Mouse (Mus musculus) forebrain, embryonic 13.5 days (tissue): ENCODE measurements around the gene Ptpdc1. TPM values are rescaled to one million over a fixed set of nuclear protein-coding genes. Genes with fewer than 3 reads are reported as not detected.
A peak's percentile ranks its signal among the peaks of the same experiment; 100 is the strongest.

Experiments used
- ATAC-seq: fragments of 200-750 bp; cut with Nextera tagmentation; 2 replicates; pipeline ENCODE4 v1.8.0; 2017
- H3K27ac ChIP-seq: fragments of 300-500 bp; sonication (generic); 2 replicates; pipeline ENCODE4 v1.5.1; 2015; ENCODE audit warnings: inconsistent platforms, mild to moderate bottlenecking, moderate library complexity
- H3K27me3 ChIP-seq: fragments of 300-500 bp; sonication (generic); 2 replicates; pipeline ENCODE4 v1.6.1; 2015; ENCODE audit warnings: mild to moderate bottlenecking, inconsistent platforms
- H3K36me3 ChIP-seq: fragments of 300-500 bp; sonication (generic); 2 replicates; pipeline ENCODE4 v1.6.1; 2015; ENCODE audit warnings: mild to moderate bottlenecking, inconsistent platforms; ENCODE audit not compliant: poor library complexity, severe bottlenecking
- H3K4me1 ChIP-seq: fragments of 300-500 bp; sonication (generic); 2 replicates; pipeline ENCODE4 v1.6.1; 2015; ENCODE audit warnings: inconsistent platforms
- H3K4me2 ChIP-seq: fragments of 300-500 bp; sonication (generic); 2 replicates; pipeline ENCODE4 v1.6.1; 2015; ENCODE audit warnings: inconsistent platforms, mild to moderate bottlenecking, moderate library complexity
- H3K4me3 ChIP-seq: fragments of 300-500 bp; sonication (generic); 2 replicates; pipeline ENCODE4 v1.5.1; 2015; ENCODE audit warnings: mild to moderate bottlenecking, inconsistent platforms
- H3K9ac ChIP-seq: fragments of 300-500 bp; sonication (generic); 2 replicates; pipeline ENCODE4 v1.6.1; 2015; ENCODE audit warnings: mild to moderate bottlenecking, inconsistent platforms
- H3K9me3 ChIP-seq: fragments of 300-500 bp; sonication (generic); replicated peaks from 2 replicates; pipeline ENCODE4 v1.6.1; 2016; ENCODE audit warnings: inconsistent platforms
- WGBS: fragments of 180-500 bp; shearing (Covaris S2); methylation state at CpG from one replicate; pipeline ENCODE4 v1.1.7; 2015; 5-methylcytosine and 5-hydroxymethylcytosine counted together
- polyA plus RNA-seq: library from polyadenylated mRNA; unstranded; fragments of >200 nt; fragmentation: Nextera tagmentation; extraction: Ambion mirVana; gene quantifications from 2 replicates; pipeline ENCODE4 v1.2.1, GENCODE M21; 2015

Ptpdc1 gene
- polyA plus RNA-seq, 1 experiment from 2014 or later = 13.0 TPM

DNA sequence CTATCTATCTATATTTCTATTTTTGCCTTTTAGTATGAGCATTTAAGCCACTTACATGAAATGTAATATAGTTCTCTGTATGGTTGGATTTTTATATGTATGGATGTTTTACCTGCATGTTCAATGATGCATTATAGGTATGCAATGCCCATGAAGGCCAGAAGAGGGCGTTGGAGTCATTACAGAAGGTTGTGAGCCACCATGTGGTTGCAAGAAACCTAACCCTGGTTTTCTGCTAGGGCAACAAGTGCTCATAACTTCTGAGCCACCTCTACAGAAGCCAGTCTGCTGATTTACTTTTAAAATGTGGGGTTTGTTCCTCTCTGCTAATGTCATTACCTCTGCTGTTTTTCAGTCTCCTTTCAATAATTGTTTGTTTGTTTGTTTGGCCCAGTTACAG, 25.2 kb upstream of the Ptpdc1 start:
- H3K27ac ChIP-seq = no peak overlapping the region
- no peak overlapping the region for H3K4me2 ChIP-seq
- no peak overlapping the region for H3K4me3 ChIP-seq
- H3K9me3 ChIP-seq = no peaks in the 10 kb centered on the region
- H3K27me3 ChIP-seq = peaks cover 38% of the 10 kb centered on the region
- no peaks in the 10 kb centered on the region for H3K4me1 ChIP-seq
- ATAC-seq = no peak
- 0% methylated on average over 1 of the region's 1 CpGs for WGBS
- no peaks in the 10 kb centered on the region for H3K36me3 ChIP-seq
- H3K9ac ChIP-seq = no peak overlapping the region

- no peak overlapping the region for H3K4me3 ChIP-seq
- no peaks in the 10 kb centered on the region for H3K9me3 ChIP-seq
- no peak overlapping the region for H3K27ac ChIP-seq
- ATAC-seq = no peak
- WGBS = 90% methylated on average over 4 of the region's 4 CpGs
- H3K9ac ChIP-seq = no peak overlapping the region
- H3K36me3 ChIP-seq = no peaks in the 10 kb centered on the region
- H3K27me3 ChIP-seq = peaks cover 3% of the 10 kb centered on the region; the same call in 1 of the 2 replicates
- no peak overlapping the region for H3K4me2 ChIP-seq
- no peaks in the 10 kb centered on the region for H3K4me1 ChIP-seq
Measured at GRCm38 (mm10) chr13:48646696-48647095, 21.2 kb upstream of the Ptpdc1 start.

- Histone ChIP-seq H3K36me3 (no peaks in the 10 kb centered on the region), H3K4me3 (no peak overlapping the region), H3K4me1 (no peaks in the 10 kb centered on the region), H3K27ac (no peak overlapping the region), H3K9ac (no peak overlapping the region), H3K27me3 (no peaks in the 10 kb centered on the region), H3K9me3 (no peaks in the 10 kb centered on the region), H3K4me2 (no peak overlapping the region)
- ATAC-seq = no peak
- WGBS = 87% methylated on average over 3 of the region's 3 CpGs
Measured at GRCm38 (mm10) chr13:48643991-48644390, 18.5 kb upstream of the Ptpdc1 start.

DNA sequence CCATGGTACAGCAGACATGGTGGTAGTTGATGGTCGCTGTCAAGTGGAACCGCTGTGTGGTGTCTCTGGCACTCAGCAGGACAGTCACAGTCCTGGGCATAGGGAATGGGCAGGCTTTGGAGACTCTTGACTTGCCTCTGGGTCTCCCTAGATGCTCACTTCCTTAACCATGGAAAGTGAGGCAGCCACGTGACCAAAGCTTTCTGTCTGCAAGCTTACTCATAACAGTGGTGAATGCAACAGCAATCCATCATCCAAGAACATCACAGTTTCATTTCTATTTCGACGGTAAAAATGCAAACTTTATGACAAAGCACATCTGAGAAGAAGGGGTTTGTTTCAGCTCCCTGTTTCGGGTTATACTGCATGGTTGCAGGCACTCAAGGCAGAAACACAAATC, 17.6 kb upstream of the Ptpdc1 start:
- H3K4me2 ChIP-seq = no peak overlapping the region
- 82% methylated on average over 6 of the region's 6 CpGs for WGBS
- no peaks in the 10 kb centered on the region for H3K27me3 ChIP-seq
- no peak overlapping the region for H3K4me3 ChIP-seq
- H3K36me3 ChIP-seq = no peaks in the 10 kb centered on the region
- no peaks in the 10 kb centered on the region for H3K9me3 ChIP-seq
- no peak overlapping the region for H3K27ac ChIP-seq
- no peak for ATAC-seq
- no peaks in the 10 kb centered on the region for H3K4me1 ChIP-seq
- H3K9ac ChIP-seq = no peak overlapping the region

GRCm38 (mm10) chr13:48639570-48639969, 14.1 kb upstream of the Ptpdc1 start:
- H3K36me3 ChIP-seq = no peaks in the 10 kb centered on the region
- no peaks in the 10 kb centered on the region for H3K27me3 ChIP-seq
- H3K4me3 ChIP-seq = no peak overlapping the region
- H3K4me2 ChIP-seq = no peak overlapping the region
- no peak overlapping the region for H3K27ac ChIP-seq
- no peaks in the 10 kb centered on the region for H3K9me3 ChIP-seq
- no peak overlapping the region for H3K9ac ChIP-seq
- H3K4me1 ChIP-seq = no peaks in the 10 kb centered on the region
- no peak for ATAC-seq

DNA sequence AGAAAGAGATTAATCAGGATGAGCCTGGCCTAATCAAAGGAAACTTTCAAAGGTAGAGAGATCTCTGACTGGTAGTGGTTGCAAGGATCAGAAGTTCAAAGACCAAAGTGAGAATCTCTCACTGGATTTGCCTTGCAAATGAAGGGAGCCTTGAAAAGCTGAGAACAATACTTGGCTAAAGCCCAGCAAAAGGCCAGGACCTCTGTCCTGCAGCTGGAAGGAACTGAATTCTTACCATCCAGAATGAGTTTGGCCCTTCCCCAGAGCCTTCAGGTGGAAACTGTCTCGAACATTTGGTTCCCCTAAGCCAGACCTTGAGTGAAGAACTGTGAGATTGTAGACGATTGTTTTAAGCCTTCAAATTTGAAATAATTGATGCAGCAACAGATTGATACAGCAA, 12.2 kb upstream of the Ptpdc1 start:
- no peaks in the 10 kb centered on the region for H3K27me3 ChIP-seq
- H3K9me3 ChIP-seq = no peaks in the 10 kb centered on the region
- no peaks in the 10 kb centered on the region for H3K36me3 ChIP-seq
- H3K27ac ChIP-seq = no peak overlapping the region
- WGBS = 44% methylated on average over 2 of the region's 2 CpGs
- H3K9ac ChIP-seq = no peak overlapping the region
- no peak for ATAC-seq
- no peak overlapping the region for H3K4me2 ChIP-seq
- no peak overlapping the region for H3K4me3 ChIP-seq
- no peaks in the 10 kb centered on the region for H3K4me1 ChIP-seq

DNA sequence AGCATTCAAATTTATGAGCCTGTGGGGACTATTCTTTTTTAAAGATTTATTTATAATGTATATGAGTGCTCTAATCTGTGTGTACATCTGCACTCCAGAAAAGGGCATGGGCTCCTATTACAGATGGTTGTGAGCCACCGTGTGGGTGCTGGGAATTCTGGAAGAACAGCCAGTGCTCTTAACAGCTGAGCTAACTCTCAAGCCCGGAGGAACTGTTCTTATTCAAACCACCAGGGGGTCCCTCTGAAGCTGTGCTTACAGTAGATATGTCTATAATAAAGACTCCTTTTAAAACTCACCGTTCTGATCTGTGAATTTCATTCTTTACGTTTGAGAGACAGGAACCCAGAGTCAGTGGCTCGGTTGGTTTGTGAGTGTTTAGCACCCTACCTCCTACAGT, 6.2 kb upstream of the Ptpdc1 start:
- ATAC-seq = no peak
- 77% methylated on average over 5 of the region's 5 CpGs for WGBS
- Histone ChIP-seq H3K27me3 (no peaks in the 10 kb centered on the region), H3K27ac (no peak overlapping the region), H3K9ac (no peak overlapping the region), H3K4me3 (no peak overlapping the region), H3K9me3 (no peaks in the 10 kb centered on the region), H3K4me2 (no peak overlapping the region), H3K36me3 (no peaks in the 10 kb centered on the region), H3K4me1 (no peaks in the 10 kb centered on the region)

GRCm38 (mm10) chr13:48624968-48625398, 481 bp downstream of the Ptpdc1 start:
- H3K36me3 ChIP-seq = no peaks in the 10 kb centered on the region
- H3K4me3 ChIP-seq = peak overlapping the region; percentile 70
- H3K4me1 ChIP-seq = peaks cover 7% of the 10 kb centered on the region; the same call in 1 of the 2 replicates
- H3K27ac ChIP-seq = peak overlapping the region; percentile 88
- H3K9me3 ChIP-seq = no peaks in the 10 kb centered on the region
- ATAC-seq = peak; percentile 77
- WGBS = 2% methylated on average over 26 of the region's 26 CpGs
- H3K9ac ChIP-seq = peak overlapping the region; percentile 90
- H3K4me2 ChIP-seq = peak overlapping the region; percentile 76
- H3K27me3 ChIP-seq = peaks cover 5% of the 10 kb centered on the region

DNA sequence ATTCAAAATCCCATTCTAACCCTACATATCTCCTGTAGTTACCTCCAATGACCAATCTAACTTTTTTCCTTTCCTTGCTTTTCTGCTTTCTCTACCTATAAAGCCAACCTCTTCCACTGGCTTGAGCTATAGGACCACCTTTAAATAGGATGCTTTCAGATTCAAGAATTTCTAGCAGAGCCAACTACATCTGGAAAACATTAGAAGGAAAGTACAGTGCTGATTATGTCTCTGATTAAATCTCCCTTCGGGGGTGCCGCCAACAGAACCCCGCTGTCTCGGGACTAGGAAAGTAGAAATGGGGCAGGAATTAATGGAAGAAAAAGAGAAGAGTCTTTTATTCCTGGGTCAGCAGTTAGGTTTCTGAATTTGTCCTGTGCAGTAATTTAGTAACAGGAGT, 6.6 kb downstream of the Ptpdc1 start:
- Histone ChIP-seq H3K4me1 (no peaks in the 10 kb centered on the region), H3K9me3 (peaks cover 8% of the 10 kb centered on the region; the same call in 1 of the 2 replicates), H3K4me2 (no peak overlapping the region), H3K36me3 (peaks cover 6% of the 10 kb centered on the region; the same call in 1 of the 2 replicates), H3K9ac (no peak overlapping the region), H3K27ac (no peak overlapping the region), H3K27me3 (no peaks in the 10 kb centered on the region), H3K4me3 (no peak overlapping the region)
- ATAC-seq = no peak
- WGBS = 90% methylated on average over 4 of the region's 4 CpGs

- no peak overlapping the region for H3K27ac ChIP-seq
- no peaks in the 10 kb centered on the region for H3K4me1 ChIP-seq
- H3K36me3 ChIP-seq = peaks cover 6% of the 10 kb centered on the region; the same call in 1 of the 2 replicates
- H3K9me3 ChIP-seq = peaks cover 8% of the 10 kb centered on the region; the same call in 1 of the 2 replicates
- no peak overlapping the region for H3K4me2 ChIP-seq
- no peak for ATAC-seq
- H3K27me3 ChIP-seq = no peaks in the 10 kb centered on the region
- no peak overlapping the region for H3K4me3 ChIP-seq
- H3K9ac ChIP-seq = no peak overlapping the region
Measured at GRCm38 (mm10) chr13:48617774-48618173, 7.7 kb downstream of the Ptpdc1 start.

DNA sequence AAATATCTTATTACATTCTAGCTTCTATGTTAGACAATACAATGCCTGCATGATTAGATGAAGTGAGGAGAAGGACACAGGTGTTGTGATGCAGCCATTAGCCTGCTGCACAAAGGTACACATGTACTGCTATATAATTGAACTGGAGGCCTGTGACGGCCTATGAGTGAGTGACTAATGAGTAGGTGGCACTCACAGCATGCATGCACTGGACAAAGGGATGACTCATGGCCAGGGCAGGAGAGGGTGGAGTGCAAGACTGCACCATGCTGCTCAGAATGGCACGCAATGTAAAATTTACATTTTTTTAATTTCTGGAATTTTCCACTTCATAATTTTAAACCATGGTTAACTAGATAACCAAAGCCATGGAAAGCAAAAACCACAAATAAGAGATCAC, 10.9 kb downstream of the Ptpdc1 start:
- no peaks in the 10 kb centered on the region for H3K4me1 ChIP-seq

DNA sequence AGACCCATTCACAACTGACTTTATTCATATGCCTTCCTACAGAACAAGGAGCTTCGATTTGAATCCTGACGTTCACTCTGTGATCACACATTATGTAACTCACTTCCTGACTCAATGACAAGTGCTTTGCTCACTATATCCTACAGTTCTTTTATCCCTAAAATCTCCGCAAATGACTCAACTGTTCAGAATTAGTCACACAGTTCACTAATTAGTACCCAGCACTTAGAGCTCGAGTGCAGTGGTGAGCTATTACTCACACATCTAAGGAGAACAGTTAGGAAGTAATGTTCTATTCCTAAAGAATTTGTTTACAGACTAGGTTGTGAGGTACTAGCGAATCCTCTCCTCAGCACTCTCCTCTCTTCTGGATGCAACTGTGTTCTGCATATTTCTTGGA, 16.4 kb downstream of the Ptpdc1 start:
- WGBS = 60% methylated on average over 5 of the region's 5 CpGs

More for the DNA sequence above, 10.9 kb downstream of the Ptpdc1 start:
- Histone ChIP-seq H3K36me3 (peaks cover 6% of the 10 kb centered on the region; the same call in 1 of the 2 replicates), H3K9me3 (peaks cover 8% of the 10 kb centered on the region; the same call in 1 of the 2 replicates), H3K9ac (no peak overlapping the region), H3K4me3 (no peak overlapping the region), H3K27me3 (no peaks in the 10 kb centered on the region), H3K4me2 (no peak overlapping the region), H3K27ac (no peak overlapping the region)
- 77% methylated on average over 2 of the region's 2 CpGs for WGBS
- no peak for ATAC-seq

DNA sequence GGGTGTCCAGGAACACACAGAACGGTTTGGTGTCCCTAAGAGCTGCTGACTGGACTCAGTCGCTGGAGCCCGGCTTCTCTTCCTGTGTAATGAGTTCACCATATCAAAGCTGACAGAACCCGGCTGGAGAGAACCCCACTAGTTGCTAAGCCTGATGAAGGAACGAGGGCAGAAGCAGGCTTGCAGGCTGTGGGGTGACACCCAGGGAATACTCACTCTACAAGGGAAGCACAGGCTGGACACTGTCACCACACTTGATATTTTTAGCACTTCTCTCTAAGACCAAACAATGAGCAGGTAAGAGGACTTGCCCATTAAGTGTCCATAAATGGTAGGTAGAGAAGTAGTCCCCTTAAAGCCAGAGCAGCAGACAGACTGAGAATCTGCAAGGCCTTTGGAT, 20.9 kb downstream of the Ptpdc1 start:
- H3K9me3 ChIP-seq = no peaks in the 10 kb centered on the region
- H3K27ac ChIP-seq = no peak overlapping the region
- H3K27me3 ChIP-seq = no peaks in the 10 kb centered on the region
- no peaks in the 10 kb centered on the region for H3K4me1 ChIP-seq
- WGBS = 87% methylated on average over 5 of the region's 5 CpGs
- no peak overlapping the region for H3K4me2 ChIP-seq
- no peak overlapping the region for H3K9ac ChIP-seq
- ATAC-seq = no peak
- H3K4me3 ChIP-seq = no peak overlapping the region
- H3K36me3 ChIP-seq = peaks cover 22% of the 10 kb centered on the region

More for the DNA sequence above, 16.4 kb downstream of the Ptpdc1 start:
- Histone ChIP-seq H3K4me1 (no peaks in the 10 kb centered on the region), H3K27me3 (no peaks in the 10 kb centered on the region), H3K9me3 (no peaks in the 10 kb centered on the region), H3K4me3 (no peak overlapping the region), H3K9ac (no peak overlapping the region), H3K36me3 (peaks cover 10% of the 10 kb centered on the region; the same call in 1 of the 2 replicates), H3K27ac (no peak overlapping the region), H3K4me2 (no peak overlapping the region)
- no peak for ATAC-seq
